Mouse (Mus musculus): Measurements from ENCODE around the gene Lypla2.

- TF ChIP-seq CTCF (conservative IDR thresholded peaks at IDR 0.05 in 1 of 2, IDR thresholded peaks at IDR 0.05 in 1 of 2; ENCODE audit: low read depth in 2 of 2, low read length in 2 of 2) (no peak), ZNF384 (IDR thresholded peaks at IDR 0.05; ENCODE audit: low read depth, low read length) (no peak), TBP (conservative IDR thresholded peaks at IDR 0.05; ENCODE audit: low read depth, low read length) (no peak), MAX (IDR thresholded peaks at IDR 0.05; ENCODE audit: low read length) (no peak), USF1 (IDR thresholded peaks at IDR 0.05; ENCODE audit: low read depth, low read length) (no peak), HCFC1 (IDR thresholded peaks at IDR 0.05; ENCODE audit: low read depth, low read length) (no peak), POLR2A (IDR thresholded peaks at IDR 0.05; ENCODE audit: low read depth, low read length) (no peak), UBTF (IDR thresholded peaks at IDR 0.05; ENCODE audit: low read depth, low read length) (no peak), E2F4 (IDR thresholded peaks at IDR 0.05; ENCODE audit: insufficient replicate concordance, low read depth, low read length) (no peak), MAFK (IDR thresholded peaks at IDR 0.05; ENCODE audit: insufficient replicate concordance, low read length) (no peak), EP300 (IDR thresholded peaks at IDR 0.05; ENCODE audit: low read length) (no peak)
Observed at GRCm38 (mm10) chr4:135929405-135929804, 43.0 kb downstream of the Lypla2 start.
